Mouse (Mus musculus) midbrain, embryonic 14.5 days (tissue): ENCODE data around the gene Vmn1r51. TPM values are rescaled to one million over a fixed set of nuclear protein-coding genes. Genes with fewer than 3 reads are reported as not detected.
"Not testable (repeated sequence)": the region's sequence is repeated elsewhere in the genome, so short reads cannot be mapped to it uniquely, and the experiment has no call there.

Experiments
- ATAC-seq: fragments of 200-750 bp; cut with Nextera tagmentation; 2 replicates; pipeline ENCODE4 v1.8.0; 2017; ENCODE audit warnings: moderate number of reproducible peaks, moderate library complexity; ENCODE audit not compliant: low FRiP score, low TSS enrichment
- DNase-seq: peaks from one replicate; pipeline ENCODE4 v3.0.0-alpha.2; 2015
- H3K27ac ChIP-seq: fragments of 300-500 bp; sonication (generic); replicated peaks from 2 replicates; pipeline ENCODE4 v1.5.1; 2014; ENCODE audit warnings: mild to moderate bottlenecking, low read depth, low read length, moderate library complexity
- H3K27me3 ChIP-seq: fragments of 300-500 bp; sonication (generic); 2 replicates; pipeline ENCODE4 v1.6.1; 2014; ENCODE audit warnings: low read length, control low read depth, mixed read lengths; ENCODE audit not compliant: control insufficient read depth, insufficient read depth
- H3K36me3 ChIP-seq: fragments of 300-500 bp; sonication (generic); 2 replicates; pipeline ENCODE4 v1.6.1; 2014; ENCODE audit warnings: low read length, control low read depth; ENCODE audit not compliant: control insufficient read depth, insufficient read depth
- H3K4me1 ChIP-seq: fragments of 300-500 bp; sonication (generic); 2 replicates; pipeline ENCODE4 v1.6.1; 2014; ENCODE audit warnings: mild to moderate bottlenecking, antibody characterized with exemption, low read length, control low read depth; ENCODE audit not compliant: control insufficient read depth, insufficient read depth
- H3K4me2 ChIP-seq: fragments of 300-500 bp; sonication (generic); 2 replicates; pipeline ENCODE4 v1.6.1; 2014; ENCODE audit warnings: mild to moderate bottlenecking, low read length, moderate library complexity
- H3K4me3 ChIP-seq: fragments of 300-500 bp; sonication (generic); replicated peaks from 2 replicates; pipeline ENCODE4 v1.5.1; 2014; ENCODE audit warnings: low read depth, low read length
- H3K9ac ChIP-seq: fragments of 300-500 bp; sonication (generic); replicated peaks from 2 replicates; pipeline ENCODE4 v1.6.1; 2014; ENCODE audit warnings: mild to moderate bottlenecking, low read length, moderate library complexity
- H3K9me3 ChIP-seq: fragments of 300-500 bp; sonication (generic); 2 replicates; pipeline ENCODE4 v1.6.1; 2016; ENCODE audit warnings: low read length, control low read depth, mixed read lengths; ENCODE audit not compliant: control insufficient read depth
- WGBS: fragments of 180-500 bp; shearing (Covaris S2); extraction: QIAGEN DNeasy Blood & Tissue Kit; methylation state at CpG from one replicate; pipeline ENCODE4 v1.1.7; 2014; 5-methylcytosine and 5-hydroxymethylcytosine counted together
- polyA plus RNA-seq: library from polyadenylated mRNA; unstranded; fragments of >200 nt; fragmentation: Nextera tagmentation; extraction: Ambion mirVana; gene quantifications from 2 replicates; pipeline ENCODE4 v1.2.1, GENCODE M21; 2014

Gene Vmn1r51
- 0.07 TPM in 1 of 2 replicates, not detected in the other for polyA plus RNA-seq

DNA sequence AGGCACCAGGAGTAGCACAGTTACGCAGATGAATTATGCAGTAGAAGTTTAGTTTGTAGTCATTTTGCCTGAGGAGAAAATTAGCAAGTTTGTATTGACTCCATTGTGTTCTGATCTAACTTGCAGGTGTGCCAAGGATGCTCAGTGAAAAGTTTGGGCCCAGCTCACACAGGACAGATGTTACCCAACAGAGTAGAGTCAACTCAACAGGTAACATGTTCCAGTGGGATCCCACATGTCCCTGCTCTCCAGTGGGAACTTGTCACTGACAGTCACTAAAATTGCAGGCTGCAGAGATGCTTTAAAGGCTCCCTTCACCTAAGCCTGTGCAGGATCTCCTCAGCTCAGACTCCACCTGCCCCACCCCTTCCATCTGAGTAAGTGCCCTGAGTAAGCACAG, at the start of gene Vmn1r51:
Gene Vmn1r51, plus strand, starts transcription at position 301 of the 400 bp plus-strand sequence.
- H3K4me3 ChIP-seq, H3K4me1 ChIP-seq, H3K4me2 ChIP-seq, ATAC-seq, H3K9me3 ChIP-seq, H3K9ac ChIP-seq, H3K27me3 ChIP-seq, DNase-seq, H3K36me3 ChIP-seq, H3K27ac ChIP-seq: not testable (repeated sequence)
- 89% methylated on average over 1 of the region's 1 CpGs for WGBS

DNA sequence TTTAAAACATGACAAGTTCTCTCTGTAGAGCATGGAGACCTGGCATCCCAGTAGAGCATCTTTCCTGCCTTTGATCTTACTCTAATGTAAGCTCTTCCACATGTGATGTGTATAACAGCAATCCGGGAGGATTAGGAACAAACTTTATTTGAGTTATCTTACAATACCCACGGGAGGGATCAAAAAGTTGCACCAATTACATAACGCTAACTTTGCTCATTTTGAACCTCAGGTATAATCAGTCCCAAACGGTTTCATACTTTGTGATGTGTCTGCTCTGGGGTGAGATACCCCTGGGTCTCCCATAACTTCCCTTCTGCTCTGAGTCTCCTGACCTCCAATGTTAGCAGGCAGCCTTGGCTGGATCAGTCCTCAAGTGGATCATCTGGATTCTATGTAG, 44.0 kb upstream of the Vmn1r51 start, which contains the start of gene Vmn1r49:
Gene Vmn1r49, minus strand, starts transcription at position 101 of the 400 bp plus-strand sequence.
- Histone ChIP-seq H3K4me2 (no peak within 1 kb of the TSS), H3K27ac (no peak within 1 kb of the TSS), H3K36me3 (no peaks in the 10 kb centered on the region), H3K9ac (no peak within 1 kb of the TSS), H3K4me3 (no peak within 1 kb of the TSS), H3K4me1 (no peaks in the 10 kb centered on the region), H3K27me3 (no peaks in the 10 kb centered on the region), H3K9me3 (no peaks in the 10 kb centered on the region)
- 81% methylated on average over 4 of the region's 4 CpGs for WGBS
- ATAC-seq = no peak
- DNase-seq = no peak

DNA sequence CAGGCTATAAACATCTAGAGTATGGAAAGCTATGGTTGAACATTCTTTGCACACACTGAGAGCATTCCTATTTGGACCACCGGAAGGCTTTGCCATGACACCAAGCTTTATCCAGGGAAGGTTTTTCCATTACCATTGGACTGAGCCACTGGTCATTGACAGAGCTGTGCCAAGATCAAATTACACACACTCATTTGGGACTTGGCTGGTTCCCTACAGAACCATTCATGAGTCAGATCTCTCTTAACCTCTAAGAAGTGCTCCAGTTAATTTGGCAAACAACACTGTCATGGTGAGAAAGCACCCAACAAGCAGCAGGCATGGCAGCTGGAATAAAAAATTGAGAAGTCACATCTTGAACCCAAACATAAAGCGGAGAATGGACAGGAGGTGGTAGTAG, 21.8 kb upstream of the Vmn1r51 start:
- ATAC-seq = no peak
- H3K4me3 ChIP-seq = no peak overlapping the region
- H3K27me3 ChIP-seq = no peaks in the 10 kb centered on the region
- 0 out of 2 replicates have a peak, but pooled peaks cover 3% of the 10 kb centered on the region for H3K9me3 ChIP-seq
- H3K4me1 ChIP-seq = no peaks in the 10 kb centered on the region
- no peak overlapping the region for H3K4me2 ChIP-seq
- DNase-seq = no peak
- WGBS = 92% methylated on average over 2 of the region's 2 CpGs
- no peak overlapping the region for H3K27ac ChIP-seq
- no peaks in the 10 kb centered on the region for H3K36me3 ChIP-seq
- no peak overlapping the region for H3K9ac ChIP-seq

DNA sequence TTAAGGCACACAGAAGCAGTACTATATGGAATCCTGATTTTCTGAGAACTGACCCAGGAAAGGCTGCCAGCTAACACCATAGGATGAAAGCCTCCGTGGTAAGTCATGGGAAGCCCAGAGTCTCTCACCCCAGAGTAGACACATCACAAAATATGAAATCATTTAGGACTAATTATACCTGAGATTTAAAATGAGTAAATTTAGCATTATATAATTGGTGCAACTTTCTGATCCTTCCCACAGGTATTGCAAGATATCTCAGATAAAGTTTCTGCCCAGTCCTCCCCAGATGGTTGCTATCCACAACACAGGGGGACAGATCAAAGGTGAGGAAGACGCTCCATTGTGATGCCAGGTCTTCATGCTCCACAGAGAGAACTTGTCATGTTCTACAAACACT, 21.3 kb upstream of the Vmn1r51 start, which contains the start of gene Vmn1r50:
Gene Vmn1r50, plus strand, starts transcription at position 301 of the 400 bp plus-strand sequence.
- H3K9me3 ChIP-seq = 0 out of 2 replicates have a peak, but pooled peaks cover 3% of the 10 kb centered on the region
- H3K36me3 ChIP-seq = no peaks in the 10 kb centered on the region
- H3K9ac ChIP-seq = no peak within 1 kb of the TSS
- H3K4me1 ChIP-seq = no peaks in the 10 kb centered on the region
- no peak for ATAC-seq
- no peak within 1 kb of the TSS for H3K27ac ChIP-seq
- 62% methylated on average over 2 of the region's 2 CpGs for WGBS
- H3K4me2 ChIP-seq = no peak within 1 kb of the TSS
- DNase-seq = no peak
- no peak within 1 kb of the TSS for H3K4me3 ChIP-seq
- no peaks in the 10 kb centered on the region for H3K27me3 ChIP-seq

DNA sequence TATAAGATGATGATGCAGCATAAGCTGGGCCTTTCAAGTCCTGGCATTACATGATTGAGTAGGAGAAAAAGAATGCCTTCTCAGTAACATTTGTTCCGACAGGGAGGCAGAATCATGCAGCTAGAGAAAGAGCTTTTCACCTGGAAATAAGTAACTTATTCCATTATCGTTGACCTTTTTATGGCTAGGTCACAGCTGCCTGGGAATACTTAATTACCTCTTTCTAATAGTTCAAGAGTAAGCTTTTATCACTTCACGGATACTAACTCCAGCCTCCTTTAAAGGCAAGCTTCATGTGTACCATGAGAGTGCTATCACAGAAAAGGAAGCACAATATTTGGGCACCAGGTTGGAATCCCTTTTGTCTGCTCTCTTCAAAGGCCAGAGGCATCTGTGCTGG, 37.7 kb downstream of the Vmn1r51 start:
- no peaks in the 10 kb centered on the region for H3K9me3 ChIP-seq

DNA sequence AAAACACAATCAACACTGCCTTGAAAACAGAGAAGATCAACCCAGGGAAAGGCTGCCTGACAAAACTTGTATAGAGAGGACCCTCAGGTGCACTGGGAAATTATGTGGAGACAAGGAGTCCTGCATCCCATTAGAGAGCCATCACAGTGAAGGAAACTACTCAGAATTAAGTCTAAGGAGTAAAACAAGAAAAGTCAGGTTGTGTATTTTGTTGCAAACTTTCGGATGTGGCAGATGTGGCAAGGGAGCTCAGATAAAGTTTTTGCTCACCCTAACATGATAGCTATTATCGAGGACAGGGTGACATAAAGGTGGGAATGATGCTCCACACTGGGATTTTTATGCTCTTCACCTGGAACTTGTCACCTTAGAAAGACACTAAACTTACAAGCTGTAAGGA, 52.1 kb downstream of the Vmn1r51 start, which contains the start of gene Vmn1r52:
Gene Vmn1r52, plus strand, starts transcription at position 301 of the 400 bp plus-strand sequence.
- no peak within 1 kb of the TSS for H3K4me2 ChIP-seq
- H3K4me3 ChIP-seq = no peak within 1 kb of the TSS
- WGBS = 68% methylated on average over 2 of the region's 2 CpGs
- DNase-seq (no peak), ATAC-seq (no peak)
- H3K27ac ChIP-seq = no peak within 1 kb of the TSS
- H3K4me1 ChIP-seq = no peaks in the 10 kb centered on the region
- no peaks in the 10 kb centered on the region for H3K9me3 ChIP-seq
- no peaks in the 10 kb centered on the region for H3K36me3 ChIP-seq
- no peaks in the 10 kb centered on the region for H3K27me3 ChIP-seq
- no peak within 1 kb of the TSS for H3K9ac ChIP-seq

More for the DNA sequence above, 37.7 kb downstream of the Vmn1r51 start:
- WGBS = 86% methylated on average over 3 of the region's 3 CpGs
- Histone ChIP-seq H3K27me3 (no peaks in the 10 kb centered on the region), H3K4me3 (no peak overlapping the region), H3K9ac (no peak overlapping the region), H3K4me1 (no peaks in the 10 kb centered on the region), H3K27ac (no peak overlapping the region), H3K36me3 (no peaks in the 10 kb centered on the region), H3K4me2 (no peak overlapping the region)
- ATAC-seq (no peak), DNase-seq (no peak)

Other genes with a start within 250 kb of the Vmn1r51 start
- gene Vmn1r42, start 246.2 kb upstream of the Vmn1r51 start, polyA plus RNA-seq = not detected in 2 replicates
- not detected in 2 replicates for gene Vmn1r43, start 246.2 kb upstream of the Vmn1r51 start, polyA plus RNA-seq
- not detected in 2 replicates for gene Vmn1r44, start 238.9 kb upstream of the Vmn1r51 start, polyA plus RNA-seq
- gene Vmn1r45, start 182.0 kb upstream of the Vmn1r51 start, polyA plus RNA-seq = not detected in 2 replicates
- gene Vmn1r46, start 153.3 kb upstream of the Vmn1r51 start, polyA plus RNA-seq = not detected in 2 replicates
- gene Vmn1r47, start 106.4 kb upstream of the Vmn1r51 start, polyA plus RNA-seq = not detected in 2 replicates
- gene Vmn1r48, start 85.8 kb upstream of the Vmn1r51 start, polyA plus RNA-seq = not detected in 2 replicates
- not detected in 2 replicates for gene Vmn1r49, start 44.1 kb upstream of the Vmn1r51 start, polyA plus RNA-seq
- gene Vmn1r50, start 21.2 kb upstream of the Vmn1r51 start, polyA plus RNA-seq = not detected in 2 replicates
- 0.09 TPM in 1 of 2 replicates, not detected in the other for gene Vmn1r52, start 52.2 kb downstream of the Vmn1r51 start, polyA plus RNA-seq
- not detected in 2 replicates for gene V1ra8, start 80.2 kb downstream of the Vmn1r51 start, polyA plus RNA-seq
- not detected in 2 replicates for gene Vmn1r53, start 101.8 kb downstream of the Vmn1r51 start, polyA plus RNA-seq
- not detected in 2 replicates for gene Vmn1r54, start 123.7 kb downstream of the Vmn1r51 start, polyA plus RNA-seq
- gene BC048671, start 178.6 kb downstream of the Vmn1r51 start, polyA plus RNA-seq = not detected in 2 replicates
- gene Chst13, start 202.6 kb downstream of the Vmn1r51 start, polyA plus RNA-seq = 0.22 TPM in 1 of 2 replicates, not detected in the other
- gene Uroc1, start 210.7 kb downstream of the Vmn1r51 start, polyA plus RNA-seq = not detected in 2 replicates
- 15.3 and 16.2 TPM in 2 replicates for gene Zxdc, start 246.9 kb downstream of the Vmn1r51 start, polyA plus RNA-seq